Comparison of ENCODE assay signal across 1 mouse cellular context in the genomic region with DNA sequence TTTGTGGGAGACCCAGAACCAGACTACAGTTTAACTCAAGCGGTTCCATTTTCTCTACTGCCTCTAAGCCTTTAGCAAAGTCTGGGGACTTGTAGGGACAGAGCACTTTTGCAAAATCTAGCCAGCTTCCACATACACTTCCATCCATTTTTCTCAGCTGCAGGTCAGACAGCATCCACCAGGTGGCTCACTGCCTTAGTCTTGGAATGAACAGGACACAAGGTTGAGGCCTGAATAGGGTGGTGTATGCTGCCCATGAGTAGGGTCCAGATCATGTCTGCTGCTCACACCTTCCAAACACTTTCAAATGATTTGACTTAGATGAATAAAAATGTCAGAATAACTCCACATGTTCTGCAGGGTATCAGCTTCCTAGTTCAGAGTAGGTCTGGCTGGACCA.
A peak's percentile ranks its signal among the peaks of the same experiment; 100 is the strongest.
TF ChIP-seq lines count a peak whose summit lies in the region.

No protein-coding gene starts in this region.

TF ChIP-seq in MEL, 35 proteins besides CTCF, POLR2A, EP300 and RAD21 (continued from another document):
- no peak for TF ChIP-seq ELF1 (IDR thresholded peaks at IDR 0.05; ENCODE audit: low read depth, low read length)
- TF ChIP-seq SMC3 (IDR thresholded peaks at IDR 0.05; ENCODE audit: low read depth, low read length), result peak; percentile 81
- no peak for TF ChIP-seq MAZ (IDR thresholded peaks at IDR 0.05; ENCODE audit: low read depth, low read length)
